Mouse (Mus musculus): ENCODE data around the gene Olfr1274-ps. TPM values are rescaled to one million over a fixed set of nuclear protein-coding genes. Genes with fewer than 3 reads are reported as not detected.
A peak's percentile ranks its signal among the peaks of the same experiment; 100 is the strongest.
"Not testable (repeated sequence)": the region's sequence is repeated elsewhere in the genome, so short reads cannot be mapped to it uniquely, and the experiment has no call there.

Olfr1274-ps gene
- not detected in 2 replicates for polyA plus RNA-seq (2016; fragmentation: Nextera tagmentation; extraction: Ambion mirVana)

DNA sequence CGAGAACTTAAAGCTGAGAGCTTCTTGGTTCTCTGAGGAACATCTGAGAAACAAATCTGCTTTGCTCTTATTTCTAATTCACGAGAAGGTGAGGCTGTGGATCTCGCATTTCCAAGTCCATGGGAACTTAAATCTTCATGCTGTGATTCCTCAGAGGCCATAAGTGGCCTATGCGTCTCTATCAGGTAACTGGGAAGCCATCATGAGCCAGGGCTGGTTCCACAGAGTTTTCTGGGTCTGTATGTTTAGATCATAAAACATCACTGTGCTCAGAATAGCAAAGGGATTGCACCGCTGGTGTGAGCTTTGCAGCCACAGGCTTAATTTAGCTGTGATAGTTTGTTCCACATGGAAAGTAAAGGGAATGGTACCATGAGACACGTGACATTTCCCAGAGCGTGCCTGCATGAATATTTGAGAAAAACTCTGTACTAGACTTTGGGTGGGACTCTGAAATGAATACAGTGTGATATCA, at the start of gene Olfr1274-ps:
Gene Olfr1274-ps, plus strand, starts transcription at position 51 of the 475 bp plus-strand sequence.
- not testable (repeated sequence) for H3K4me3 ChIP-seq (replicated peaks); H3K9ac ChIP-seq; H3K27ac ChIP-seq; H3K27me3 ChIP-seq; ATAC-seq (ENCODE audit: low FRiP score); H3K36me3 ChIP-seq (replicated peaks); H3K9me3 ChIP-seq; H3K4me1 ChIP-seq; H3K4me2 ChIP-seq
- WGBS, result 90% methylated on average over 6 of the region's 7 CpGs

DNA sequence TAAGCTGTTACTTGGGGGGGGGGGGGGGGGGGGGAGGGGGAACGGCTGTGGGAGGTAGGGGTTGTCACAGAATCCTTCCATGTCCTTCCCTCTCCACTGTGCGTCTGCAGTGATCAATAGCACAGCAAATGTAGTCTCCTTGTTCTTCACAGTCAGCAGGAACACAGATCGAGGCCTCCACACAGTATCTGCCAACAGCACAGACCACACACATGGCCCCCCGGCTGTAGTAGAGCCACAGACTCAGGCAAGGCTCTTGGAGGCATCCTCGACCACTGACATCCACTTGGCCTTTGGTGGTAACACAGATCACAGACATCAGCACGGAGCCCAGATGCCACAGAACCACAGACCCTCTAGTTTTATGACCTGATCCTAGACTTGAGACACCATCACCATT, 47.4 kb upstream of the Olfr1274-ps start:
- H3K4me1 ChIP-seq; H3K36me3 ChIP-seq (replicated peaks); H3K4me3 ChIP-seq (replicated peaks); H3K27ac ChIP-seq; ATAC-seq (ENCODE audit: low FRiP score); H3K27me3 ChIP-seq; H3K4me2 ChIP-seq; H3K9ac ChIP-seq; H3K9me3 ChIP-seq: not testable (repeated sequence)
- WGBS, result no CpG with 5 or more reads among the region's 6 CpGs

DNA sequence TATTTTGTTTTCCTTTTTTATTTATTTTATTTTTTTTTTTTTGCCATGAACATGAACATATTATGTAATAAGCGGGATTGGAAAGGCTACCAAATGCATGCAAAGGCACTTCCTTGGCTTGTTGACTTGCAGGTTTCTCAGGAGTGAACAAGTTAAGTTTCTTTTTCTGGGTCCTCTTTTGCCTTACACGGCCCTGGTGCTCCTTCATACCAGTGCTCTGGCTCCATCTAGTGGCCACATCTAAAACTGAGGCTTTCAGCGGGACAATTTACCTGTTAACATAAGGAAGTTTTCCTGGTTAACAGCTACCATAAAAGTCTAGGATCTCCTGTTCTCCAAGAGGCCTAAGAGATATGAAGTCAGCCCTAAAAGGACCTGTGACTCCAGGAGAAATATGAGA, 46.9 kb upstream of the Olfr1274-ps start:
- ATAC-seq (ENCODE audit: low FRiP score), result peak; percentile 36; the same call in 1 of the 2 replicates
- WGBS, result no CpG with 5 or more reads among the region's 3 CpGs
- not testable (repeated sequence) for H3K27me3 ChIP-seq; H3K4me2 ChIP-seq; H3K4me3 ChIP-seq (replicated peaks); H3K27ac ChIP-seq; H3K9me3 ChIP-seq; H3K36me3 ChIP-seq (replicated peaks); H3K4me1 ChIP-seq; H3K9ac ChIP-seq

DNA sequence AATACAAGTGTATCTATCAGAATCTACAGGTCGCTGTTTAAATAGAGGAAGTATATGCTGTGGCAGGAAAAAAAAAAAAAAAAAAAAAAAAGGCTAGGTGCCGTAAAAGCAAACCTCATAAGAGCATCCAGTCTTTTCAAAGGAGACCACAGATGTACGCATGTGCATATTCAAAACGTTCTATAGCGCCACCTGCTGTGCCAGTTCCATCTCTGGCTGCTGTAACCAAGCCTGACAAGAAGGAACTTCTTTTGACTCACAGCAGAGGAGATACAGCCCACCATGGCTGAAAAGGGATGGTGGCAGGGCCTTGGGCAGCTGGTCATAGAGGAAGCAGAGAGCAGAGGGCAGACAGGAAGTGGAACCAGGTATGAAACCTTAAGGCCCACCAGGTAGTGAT, 39.3 kb upstream of the Olfr1274-ps start:
- H3K9ac ChIP-seq; H3K4me2 ChIP-seq; H3K4me3 ChIP-seq (replicated peaks); H3K9me3 ChIP-seq; H3K36me3 ChIP-seq (replicated peaks); H3K4me1 ChIP-seq; H3K27ac ChIP-seq; H3K27me3 ChIP-seq; ATAC-seq (ENCODE audit: low FRiP score): not testable (repeated sequence)
- WGBS, result no CpG with 5 or more reads among the region's 5 CpGs

DNA sequence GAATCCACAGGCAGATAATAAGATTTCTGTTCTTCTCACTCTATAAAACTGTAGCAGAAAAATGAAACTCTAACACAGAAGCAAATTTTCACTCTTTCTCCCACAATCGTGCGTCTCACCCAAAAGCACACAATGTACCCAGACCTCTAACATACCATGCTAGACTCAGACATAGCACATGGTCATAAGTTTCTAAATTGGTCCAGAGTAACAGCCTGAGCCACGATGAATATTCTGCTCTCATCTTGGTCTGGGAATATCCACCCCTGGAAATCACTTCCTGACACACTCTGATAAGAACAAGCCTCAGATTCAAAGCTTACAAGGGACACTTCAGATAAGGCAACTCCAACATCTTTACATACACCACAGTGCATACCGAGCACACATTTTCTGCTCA, 38.3 kb upstream of the Olfr1274-ps start:
- no CpG with 5 or more reads among the region's 4 CpGs for WGBS
- not testable (repeated sequence) for H3K9me3 ChIP-seq; H3K4me3 ChIP-seq (replicated peaks); H3K27me3 ChIP-seq; H3K4me1 ChIP-seq; ATAC-seq (ENCODE audit: low FRiP score); H3K4me2 ChIP-seq; H3K36me3 ChIP-seq (replicated peaks); H3K9ac ChIP-seq; H3K27ac ChIP-seq

DNA sequence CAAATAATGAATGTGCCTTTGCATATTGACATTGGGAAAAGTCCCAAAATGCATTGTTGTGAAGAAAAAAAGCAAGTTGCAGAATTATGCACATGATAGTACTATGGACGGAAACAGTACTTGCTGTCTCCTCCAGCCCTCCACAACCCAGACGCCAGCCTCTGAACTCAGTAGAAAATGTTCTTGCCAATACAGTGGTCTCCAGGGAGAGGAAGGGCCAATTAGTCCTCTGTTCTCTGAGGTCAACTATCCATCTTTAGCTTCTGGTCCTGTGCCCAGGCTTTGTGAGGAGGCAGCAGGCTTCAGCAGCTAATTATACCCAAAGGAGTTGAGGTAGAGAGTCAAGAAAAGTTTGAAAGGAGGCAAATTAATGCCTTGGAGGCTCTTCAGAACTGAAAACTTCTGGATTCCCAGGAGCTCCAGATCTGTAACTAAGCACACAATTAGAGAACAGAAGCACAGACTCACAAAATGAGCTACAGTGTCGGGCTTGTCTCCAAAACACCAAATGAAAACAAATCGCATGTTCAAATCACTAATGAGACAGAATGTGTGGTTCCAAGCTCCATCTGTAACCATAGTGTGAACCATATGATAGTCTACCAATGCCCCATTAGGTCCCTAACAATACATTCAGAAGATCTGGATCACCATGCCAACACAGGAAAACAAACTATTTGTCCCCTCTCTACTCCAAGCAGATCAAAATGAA, 15.8 kb downstream of the Olfr1274-ps start:
- ATAC-seq (ENCODE audit: low FRiP score); H3K4me3 ChIP-seq (replicated peaks); H3K4me2 ChIP-seq; H3K4me1 ChIP-seq; H3K27ac ChIP-seq; H3K27me3 ChIP-seq; H3K9ac ChIP-seq; H3K36me3 ChIP-seq (replicated peaks); H3K9me3 ChIP-seq: not testable (repeated sequence)
- 79% methylated on average over 4 of the region's 4 CpGs for WGBS

DNA sequence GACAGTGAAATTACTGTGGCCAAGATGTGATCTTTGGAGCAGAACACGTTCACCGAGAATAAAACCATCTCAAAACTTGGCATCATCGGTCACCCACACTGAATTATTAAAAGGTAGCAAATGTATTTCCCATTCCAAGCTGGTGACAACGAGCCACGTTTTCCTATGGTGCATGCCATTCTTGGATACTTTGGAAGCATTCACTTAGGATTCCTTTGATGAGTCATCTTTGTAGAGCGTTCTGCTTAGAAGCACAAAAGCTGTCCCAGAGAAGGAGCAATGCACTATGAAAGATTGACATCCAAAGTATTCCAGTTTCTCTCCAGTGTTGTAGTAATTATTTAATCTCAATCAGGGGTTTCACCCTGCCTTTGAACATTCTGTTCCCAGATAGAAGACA, 23.8 kb downstream of the Olfr1274-ps start:
- not testable (repeated sequence) for H3K4me3 ChIP-seq (replicated peaks); H3K9me3 ChIP-seq; H3K36me3 ChIP-seq (replicated peaks); H3K4me2 ChIP-seq; H3K9ac ChIP-seq; ATAC-seq (ENCODE audit: low FRiP score); H3K4me1 ChIP-seq; H3K27me3 ChIP-seq; H3K27ac ChIP-seq
- 88% methylated on average over 6 of the region's 6 CpGs for WGBS

DNA sequence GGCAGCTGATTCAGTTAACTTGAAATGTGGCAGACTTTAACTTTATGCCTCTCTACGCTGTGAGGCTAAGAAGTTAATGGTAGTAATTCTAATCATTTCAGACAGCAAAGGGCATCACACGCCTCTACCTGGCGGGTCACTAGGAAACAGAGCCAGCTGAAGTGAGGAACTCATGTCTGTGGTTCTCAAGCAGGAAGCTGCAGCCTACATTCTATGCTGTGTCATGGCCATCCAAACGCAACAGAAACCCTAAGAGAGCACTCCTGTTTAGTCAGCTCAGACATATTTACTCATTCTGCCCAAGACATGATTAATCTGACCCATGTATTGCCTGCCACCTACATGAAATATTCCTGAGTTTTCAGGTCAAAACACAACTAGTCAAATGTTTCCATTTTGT, 26.5 kb downstream of the Olfr1274-ps start:
- no CpG with 5 or more reads among the region's 4 CpGs for WGBS
- not testable (repeated sequence) for H3K4me1 ChIP-seq; H3K9me3 ChIP-seq; H3K27me3 ChIP-seq; H3K4me2 ChIP-seq; H3K4me3 ChIP-seq (replicated peaks); H3K36me3 ChIP-seq (replicated peaks); ATAC-seq (ENCODE audit: low FRiP score); H3K27ac ChIP-seq; H3K9ac ChIP-seq

DNA sequence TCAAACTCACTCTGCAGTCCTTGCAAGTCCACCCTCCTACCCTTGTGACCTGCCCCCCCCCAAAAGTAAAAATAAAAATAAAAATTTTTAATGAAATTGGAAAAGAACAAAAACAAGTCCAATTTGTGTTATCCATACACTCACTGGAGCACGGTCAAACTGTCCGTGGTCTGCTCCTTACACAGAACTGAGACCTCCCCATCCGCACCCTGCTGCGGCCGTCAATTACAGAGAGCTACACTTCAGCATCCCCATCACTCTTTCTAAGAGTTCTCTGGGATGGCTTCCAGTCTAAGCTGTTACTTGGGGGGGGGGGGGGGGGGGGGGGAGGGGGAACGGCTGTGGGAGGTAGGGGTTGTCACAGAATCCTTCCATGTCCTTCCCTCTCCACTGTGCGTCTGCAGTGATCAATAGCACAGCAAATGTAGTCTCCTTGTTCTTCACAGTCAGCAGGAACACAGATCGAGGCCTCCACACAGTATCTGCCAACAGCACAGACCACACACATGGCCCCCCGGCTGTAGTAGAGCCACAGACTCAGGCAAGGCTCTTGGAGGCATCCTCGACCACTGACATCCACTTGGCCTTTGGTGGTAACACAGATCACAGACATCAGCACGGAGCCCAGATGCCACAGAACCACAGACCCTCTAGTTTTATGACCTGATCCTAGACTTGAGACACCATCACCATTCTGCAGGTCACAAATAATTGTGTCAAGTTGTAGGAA, 30.7 kb downstream of the Olfr1274-ps start:
- not testable (repeated sequence) for ATAC-seq (ENCODE audit: low FRiP score); H3K4me2 ChIP-seq; H3K4me1 ChIP-seq; H3K9me3 ChIP-seq; H3K4me3 ChIP-seq (replicated peaks); H3K27me3 ChIP-seq; H3K9ac ChIP-seq; H3K27ac ChIP-seq; H3K36me3 ChIP-seq (replicated peaks)
- 80% methylated on average over 1 of the region's 11 CpGs for WGBS

DNA sequence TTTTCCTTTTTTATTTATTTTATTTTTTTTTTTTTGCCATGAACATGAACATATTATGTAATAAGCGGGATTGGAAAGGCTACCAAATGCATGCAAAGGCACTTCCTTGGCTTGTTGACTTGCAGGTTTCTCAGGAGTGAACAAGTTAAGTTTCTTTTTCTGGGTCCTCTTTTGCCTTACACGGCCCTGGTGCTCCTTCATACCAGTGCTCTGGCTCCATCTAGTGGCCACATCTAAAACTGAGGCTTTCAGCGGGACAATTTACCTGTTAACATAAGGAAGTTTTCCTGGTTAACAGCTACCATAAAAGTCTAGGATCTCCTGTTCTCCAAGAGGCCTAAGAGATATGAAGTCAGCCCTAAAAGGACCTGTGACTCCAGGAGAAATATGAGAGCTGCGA, 31.3 kb downstream of the Olfr1274-ps start:
- H3K27me3 ChIP-seq; H3K27ac ChIP-seq; ATAC-seq (ENCODE audit: low FRiP score); H3K9ac ChIP-seq; H3K4me3 ChIP-seq (replicated peaks); H3K4me1 ChIP-seq; H3K9me3 ChIP-seq; H3K4me2 ChIP-seq; H3K36me3 ChIP-seq (replicated peaks): not testable (repeated sequence)
- no CpG with 5 or more reads among the region's 4 CpGs for WGBS

DNA sequence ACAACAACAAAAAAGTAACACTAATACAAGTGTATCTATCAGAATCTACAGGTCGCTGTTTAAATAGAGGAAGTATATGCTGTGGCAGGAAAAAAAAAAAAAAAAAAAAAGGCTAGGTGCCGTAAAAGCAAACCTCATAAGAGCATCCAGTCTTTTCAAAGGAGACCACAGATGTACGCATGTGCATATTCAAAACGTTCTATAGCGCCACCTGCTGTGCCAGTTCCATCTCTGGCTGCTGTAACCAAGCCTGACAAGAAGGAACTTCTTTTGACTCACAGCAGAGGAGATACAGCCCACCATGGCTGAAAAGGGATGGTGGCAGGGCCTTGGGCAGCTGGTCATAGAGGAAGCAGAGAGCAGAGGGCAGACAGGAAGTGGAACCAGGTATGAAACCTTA, 39.0 kb downstream of the Olfr1274-ps start:
- 100% methylated on average over 1 of the region's 5 CpGs for WGBS
- H3K27ac ChIP-seq; H3K36me3 ChIP-seq (replicated peaks); H3K4me1 ChIP-seq; H3K9ac ChIP-seq; H3K9me3 ChIP-seq; ATAC-seq (ENCODE audit: low FRiP score); H3K4me2 ChIP-seq; H3K27me3 ChIP-seq; H3K4me3 ChIP-seq (replicated peaks): not testable (repeated sequence)

DNA sequence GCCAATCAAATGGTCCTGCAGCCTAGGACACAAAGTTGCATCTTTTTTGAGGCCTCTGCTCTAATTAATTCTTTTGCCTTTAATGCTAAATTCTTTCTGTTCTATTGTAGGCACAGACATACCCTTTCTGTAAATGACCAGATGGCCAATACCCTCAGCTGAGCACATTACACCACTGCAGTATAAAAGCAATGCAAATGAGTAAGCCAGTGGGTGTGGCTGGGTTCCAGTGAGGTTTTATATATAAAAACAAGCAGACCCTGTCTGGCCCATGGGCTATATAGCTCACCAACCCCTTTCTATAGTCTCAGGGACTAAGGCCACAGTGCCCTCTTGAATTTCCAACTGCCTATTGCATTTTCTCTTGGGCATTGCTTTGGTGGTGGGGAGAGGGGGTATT, 41.7 kb downstream of the Olfr1274-ps start:
- not testable (repeated sequence) for ATAC-seq (ENCODE audit: low FRiP score); H3K36me3 ChIP-seq (replicated peaks); H3K9me3 ChIP-seq; H3K4me2 ChIP-seq; H3K4me3 ChIP-seq (replicated peaks); H3K4me1 ChIP-seq; H3K27me3 ChIP-seq; H3K27ac ChIP-seq; H3K9ac ChIP-seq

DNA sequence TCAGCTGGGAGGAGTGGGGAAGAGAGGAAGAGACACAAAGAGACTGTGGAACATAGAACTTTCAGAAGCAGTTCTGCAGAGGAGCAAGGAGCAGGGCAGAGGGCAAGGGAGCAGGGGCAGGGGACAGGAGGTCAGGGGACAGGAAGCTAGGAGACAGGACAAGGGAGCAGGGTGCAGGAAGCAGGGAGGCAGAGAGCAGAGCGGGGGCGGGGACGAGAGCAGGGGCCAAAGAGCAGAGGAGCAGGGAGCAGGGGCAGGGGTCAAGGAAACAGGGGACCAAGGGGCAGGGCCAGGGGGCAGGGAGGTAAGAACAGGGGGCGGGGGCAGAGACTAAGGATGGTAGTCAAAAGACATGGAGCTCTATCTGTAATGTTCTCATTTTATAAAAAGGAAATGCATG, 43.3 kb downstream of the Olfr1274-ps start:
- H3K27me3 ChIP-seq; H3K4me3 ChIP-seq (replicated peaks); H3K9ac ChIP-seq; H3K4me1 ChIP-seq; H3K36me3 ChIP-seq (replicated peaks); ATAC-seq (ENCODE audit: low FRiP score); H3K9me3 ChIP-seq; H3K27ac ChIP-seq; H3K4me2 ChIP-seq: not testable (repeated sequence)
- WGBS, result 62% methylated on average over 4 of the region's 4 CpGs

All from forebrain, embryonic 12.5 days (tissue).